In genomic region chr2:32896507-32897147, GRCm38 (mm10) we compare ENCODE assay signal across 10 mouse cellular contexts. TPM values are rescaled to one million over a fixed set of nuclear protein-coding genes. Genes with fewer than 3 reads are reported as not detected.
DNase-seq lines count a peak whose midpoint lies in the region; ATAC-seq and TF ChIP-seq lines count a peak whose summit lies in the region.
"Had no signal": no experiment of that assay in that cellular context is flagged by ENCODE, and none has a peak within 500 bp of the region (broad histone marks: within the 10 kb centered on the region; RNA-seq: fewer than 3 reads in every experiment).

No protein-coding gene starts in this region.

- no peak for DNase-seq in heart, adult 18-20 months
- DNase-seq in neural tube, embryonic 10.5 days (ENCODE audit: extremely low spot score, low spot score): no peak
- DNase-seq in stomach, postnatal 0 days (ENCODE audit: low spot score): no peak
- no peak for DNase-seq in layer of hippocampus, postnatal 36 days
- no peak for DNase-seq in adrenal gland, adult 18-20 months (ENCODE audit: low spot score in 2 of 2)
- DNase-seq: gastrocnemius, postnatal 25 days; liver, embryonic 13.5 days had no signal

- H3K9me3 ChIP-seq in heart, embryonic 15.5 days (replicated peaks): no peaks in the 10 kb centered on the region
- H3K9me3 ChIP-seq in neural tube, embryonic 13.5 days: no peaks in the 10 kb centered on the region
- no peaks in the 10 kb centered on the region for H3K9me3 ChIP-seq in hindbrain, embryonic 13.5 days
- H3K9me3 ChIP-seq in stomach, postnatal 0 days (ENCODE audit: control insufficient read depth, low read length): no peaks in the 10 kb centered on the region
- H3K9me3 ChIP-seq: liver, embryonic 13.5 days had no signal

- ATAC-seq in heart, embryonic 15.5 days (replicated peaks; ENCODE audit: insufficient number of reproducible peaks, insufficient read depth, low FRiP score, low read depth): no peak
- ATAC-seq in neural tube, embryonic 13.5 days (ENCODE audit: low read depth): peak; percentile 30; the same call in 1 of the 2 replicates
- 0 out of 2 replicates have a peak, but pooled peaks have one; percentile 44 for ATAC-seq in hindbrain, embryonic 13.5 days (ENCODE audit: low FRiP score)
- ATAC-seq in stomach, postnatal 0 days (ENCODE audit: low FRiP score, low TSS enrichment): no peak

- no peak for TF ChIP-seq CTCF in stomach, postnatal 0 days (IDR thresholded peaks at IDR 0.05; ENCODE audit: low read depth)

- WGBS in heart, embryonic 15.5 days: 48% methylated on average over 10 of the region's 10 CpGs
- 51% methylated on average over 10 of the region's 10 CpGs for WGBS in neural tube, embryonic 13.5 days
- 46% methylated on average over 10 of the region's 10 CpGs for WGBS in hindbrain, embryonic 13.5 days
- 45% methylated on average over 10 of the region's 10 CpGs for WGBS in stomach, postnatal 0 days

- no peaks in the 10 kb centered on the region for H3K27me3 ChIP-seq in heart, embryonic 15.5 days
- H3K27me3 ChIP-seq in neural tube, embryonic 13.5 days: no peaks in the 10 kb centered on the region
- no peaks in the 10 kb centered on the region for H3K27me3 ChIP-seq in hindbrain, embryonic 13.5 days
- H3K27me3 ChIP-seq in stomach, postnatal 0 days (ENCODE audit: control insufficient read depth, insufficient read depth, low read length): no peaks in the 10 kb centered on the region
- H3K27me3 ChIP-seq: liver, embryonic 13.5 days had no signal

- no peak for TF ChIP-seq EP300 in stomach, postnatal 0 days (optimal IDR thresholded peaks at IDR 0.05)

- peaks cover 62% of the 10 kb centered on the region for H3K4me1 ChIP-seq in heart, embryonic 15.5 days (replicated peaks)
- H3K4me1 ChIP-seq in neural tube, embryonic 13.5 days (replicated peaks): peaks cover 43% of the 10 kb centered on the region
- peaks cover 49% of the 10 kb centered on the region for H3K4me1 ChIP-seq in hindbrain, embryonic 13.5 days (replicated peaks)
- peaks cover 28% of the 10 kb centered on the region for H3K4me1 ChIP-seq in stomach, postnatal 0 days (replicated peaks; ENCODE audit: control insufficient read depth, insufficient read depth)

- H3K4me3 ChIP-seq in heart, embryonic 15.5 days: no peak overlapping the region
- no peak overlapping the region for H3K4me3 ChIP-seq in neural tube, embryonic 13.5 days
- H3K4me3 ChIP-seq in hindbrain, embryonic 13.5 days: no peak overlapping the region
- no peak overlapping the region for H3K4me3 ChIP-seq in stomach, postnatal 0 days (ENCODE audit: low read depth, low read length)
- H3K4me3 ChIP-seq: liver, embryonic 13.5 days had no signal

- H3K36me3 ChIP-seq in heart, embryonic 15.5 days: 0 out of 2 replicates have a peak, but pooled peaks cover 3% of the 10 kb centered on the region
- 0 out of 2 replicates have a peak, but pooled peaks cover 5% of the 10 kb centered on the region for H3K36me3 ChIP-seq in neural tube, embryonic 13.5 days
- H3K36me3 ChIP-seq in hindbrain, embryonic 13.5 days: peaks cover 13% of the 10 kb centered on the region; the same call in 1 of the 2 replicates
- H3K36me3 ChIP-seq in stomach, postnatal 0 days (ENCODE audit: control insufficient read depth, insufficient read depth, low read length): peaks cover 5% of the 10 kb centered on the region; the same call in 1 of the 2 replicates
- H3K36me3 ChIP-seq: liver, embryonic 13.5 days had no signal

- no peak overlapping the region for H3K9ac ChIP-seq in heart, embryonic 15.5 days
- no peak overlapping the region for H3K9ac ChIP-seq in neural tube, embryonic 13.5 days
- 0 out of 2 replicates have a peak overlapping the region, but pooled peaks have one; percentile 21 for H3K9ac ChIP-seq in hindbrain, embryonic 13.5 days
- H3K9ac ChIP-seq in stomach, postnatal 0 days (ENCODE audit: low read length): no peak overlapping the region
- H3K9ac ChIP-seq: liver, embryonic 13.5 days had no signal

- peak overlapping the region; percentile 4; the same call in 1 of the 2 replicates for H3K27ac ChIP-seq in heart, embryonic 15.5 days
- H3K27ac ChIP-seq in neural tube, embryonic 13.5 days (replicated peaks): peak overlapping the region; percentile 69; the same call in 1 of the 2 replicates
- H3K27ac ChIP-seq in hindbrain, embryonic 13.5 days: peak overlapping the region; percentile 49
- H3K27ac ChIP-seq in stomach, postnatal 0 days (replicated peaks): peak overlapping the region; percentile 86
- H3K27ac ChIP-seq: liver, embryonic 13.5 days had no signal

- H3K4me2 ChIP-seq in heart, embryonic 15.5 days: no peak overlapping the region
- no peak overlapping the region for H3K4me2 ChIP-seq in neural tube, embryonic 13.5 days
- no peak overlapping the region for H3K4me2 ChIP-seq in hindbrain, embryonic 13.5 days
- peak overlapping the region; percentile 14; the same call in 1 of the 2 replicates for H3K4me2 ChIP-seq in stomach, postnatal 0 days (replicated peaks; ENCODE audit: low read depth)

RNA-seq across cellular contexts. Expression of gene Fam129b, which starts 20.7 kb away (rescaled TPM):
- 43.0 and 57.4 TPM in 2 replicates for polyA plus RNA-seq in heart, embryonic 15.5 days (2015; fragmentation: Nextera tagmentation; extraction: Ambion mirVana)
- 10 to 100 TPM; 20.4 to 25.0 TPM for total RNA-seq in heart, adult 18-20 months (2021)
- polyA plus RNA-seq in neural tube, embryonic 13.5 days (2015; fragmentation: Nextera tagmentation; extraction: Ambion mirVana): 35.9 and 37.3 TPM in 2 replicates
- polyA plus RNA-seq in hindbrain, embryonic 13.5 days (2015; fragmentation: Nextera tagmentation; extraction: Ambion mirVana): 31.6 and 32.4 TPM in 2 replicates
- 90.7 and 101 TPM in 2 replicates for polyA plus RNA-seq in stomach, postnatal 0 days (2015; fragmentation: Nextera tagmentation; extraction: Ambion mirVana)
- total RNA-seq in layer of hippocampus, postnatal 36 days (2021): 10 to 100 TPM; 14.0 to 17.7 TPM
- 10 to 100 TPM; 19.1 to 32.7 TPM for total RNA-seq in adrenal gland, adult 18-20 months (2021)

RNA-seq across cellular contexts. Expression of gene Stxbp1, which starts 49.6 kb away (rescaled TPM):
- polyA plus RNA-seq in heart, embryonic 15.5 days (2015; fragmentation: Nextera tagmentation; extraction: Ambion mirVana): 23.8 and 28.3 TPM in 2 replicates
- total RNA-seq in heart, adult 18-20 months (2021): 10 to 100 TPM; 12.2 to 13.0 TPM
- polyA plus RNA-seq in neural tube, embryonic 13.5 days (2015; fragmentation: Nextera tagmentation; extraction: Ambion mirVana): 192 and 198 TPM in 2 replicates
- 180 and 193 TPM in 2 replicates for polyA plus RNA-seq in hindbrain, embryonic 13.5 days (2015; fragmentation: Nextera tagmentation; extraction: Ambion mirVana)
- polyA plus RNA-seq in stomach, postnatal 0 days (2015; fragmentation: Nextera tagmentation; extraction: Ambion mirVana): 9.3 and 9.5 TPM in 2 replicates
- total RNA-seq in layer of hippocampus, postnatal 36 days (2021): 100 to 1,000 TPM; 561 to 604 TPM
- 10 to 100 TPM; 22.1 to 36.6 TPM for total RNA-seq in adrenal gland, adult 18-20 months (2021)

Comparison
In these comparisons a context has a peak if more than half of its experiments do, and no peak if none do; other contexts are left out.
1. ATAC-seq: peak in neural tube, embryonic 13.5 days (single experiment) and hindbrain, embryonic 13.5 days (single experiment); none in heart, embryonic 15.5 days (single experiment) and stomach, postnatal 0 days (single experiment).
2. H3K27ac ChIP-seq: peak in every context shown above with its lines; median percentile 86 in stomach, postnatal 0 days; 69 in neural tube, embryonic 13.5 days; 49 in hindbrain, embryonic 13.5 days; 4 in heart, embryonic 15.5 days.